Mouse (Mus musculus) monocyte, adult 5-6 weeks (primary cell): ENCODE results near the gene Emp3. TPM values are rescaled to one million over a fixed set of nuclear protein-coding genes. Genes with fewer than 3 reads are reported as not detected.
"Not testable (repeated sequence)": the region's sequence is repeated elsewhere in the genome, so short reads cannot be mapped to it uniquely, and the experiment has no call there.

Source experiments
- ATAC-seq: fragments of 153-309, 156-312 bp; replicated peaks from 2 replicates; pipeline ENCODE4 v1.8.0; 2017; ENCODE audit warnings: mild to moderate bottlenecking; ENCODE audit not compliant: low TSS enrichment, insufficient number of reproducible peaks, severe bottlenecking, poor library complexity, low FRiP score
- total RNA-seq: library from RNA; stranded (forward); fragments of 200-1000, 200-491, 200-594 nt; gene quantifications from 3 replicates; pipeline ENCODE4 v1.2.3, GENCODE M21; 2017

Gene Emp3
- total RNA-seq: 293 to 405 TPM (median 376 TPM) in 3 replicates

GRCm38 (mm10) chr7:45921242-45921621, at the start of gene Emp3:
TSS of gene Emp3 (minus strand) at chr7:45921404.
- peak; percentile 14 for ATAC-seq

GRCm38 (mm10) chr7:45956611-45957010, 35.4 kb upstream of the Emp3 start:
- no peak for ATAC-seq

- ATAC-seq: no peak
Observed at GRCm38 (mm10) chr7:45949061-45949460, 27.9 kb upstream of the Emp3 start.

GRCm38 (mm10) chr7:45943280-45943679, 22.1 kb upstream of the Emp3 start:
- not testable (repeated sequence) for ATAC-seq

GRCm38 (mm10) chr7:45941986-45942385, 20.8 kb upstream of the Emp3 start:
- no peak for ATAC-seq

GRCm38 (mm10) chr7:45939836-45940235, 18.6 kb upstream of the Emp3 start:
- no peak for ATAC-seq

- ATAC-seq: peak; percentile 85
Observed at GRCm38 (mm10) chr7:45935114-45935513, 13.9 kb upstream of the Emp3 start.

GRCm38 (mm10) chr7:45933766-45934165, 12.6 kb upstream of the Emp3 start:
- not testable (repeated sequence) for ATAC-seq

- no peak for ATAC-seq
Observed at GRCm38 (mm10) chr7:45929688-45930087, 8.5 kb upstream of the Emp3 start.

GRCm38 (mm10) chr7:45928626-45929295, 7.6 kb upstream of the Emp3 start:
- ATAC-seq: no peak

- ATAC-seq: no peak
Observed at GRCm38 (mm10) chr7:45924429-45924816, 3.2 kb upstream of the Emp3 start.

GRCm38 (mm10) chr7:45923762-45924428, 2.7 kb upstream of the Emp3 start, which contains the start of gene Ccdc114:
TSS of gene Ccdc114 (plus strand) at chr7:45924072.
- ATAC-seq: peak; percentile 33

- ATAC-seq: peak; percentile 74
Observed at GRCm38 (mm10) chr7:45922928-45923761, 1.9 kb upstream of the Emp3 start.

- ATAC-seq: no peak
Observed at GRCm38 (mm10) chr7:45921950-45922600, 871 bp upstream of the Emp3 start.

GRCm38 (mm10) chr7:45920583-45921241, 492 bp downstream of the Emp3 start:
- ATAC-seq: no peak

- ATAC-seq: no peak
Observed at GRCm38 (mm10) chr7:45919761-45920160, 1.4 kb downstream of the Emp3 start.

- ATAC-seq: no peak
Observed at GRCm38 (mm10) chr7:45919083-45919671, 2.0 kb downstream of the Emp3 start.

GRCm38 (mm10) chr7:45917926-45918325, 3.3 kb downstream of the Emp3 start:
- no peak for ATAC-seq
